Mouse (Mus musculus) neural tube, embryonic 11.5 days (tissue): ENCODE measurements around the gene Lhfpl2. TPM values are rescaled to one million over a fixed set of nuclear protein-coding genes. Genes with fewer than 3 reads are reported as not detected.

Experiments used
- ATAC-seq: fragments of 200-750 bp; cut with Nextera tagmentation; 2 replicates; pipeline ENCODE4 v1.8.0; 2017; ENCODE audit warnings: moderate number of reproducible peaks, mild to moderate bottlenecking, moderate TSS enrichment, moderate library complexity; ENCODE audit not compliant: insufficient read depth, low FRiP score, low TSS enrichment
- DNase-seq: peaks from one replicate; pipeline ENCODE4 v3.0.0-alpha.2; 2015; ENCODE audit warnings: low spot score
- H3K27ac ChIP-seq: fragments of 300-500 bp; sonication (generic); 2 replicates; pipeline ENCODE4 v1.5.1; 2014; ENCODE audit warnings: low read depth, mild to moderate bottlenecking, low read length
- H3K27me3 ChIP-seq: fragments of 300-500 bp; sonication (generic); 2 replicates; pipeline ENCODE4 v1.6.1; 2014; ENCODE audit warnings: mild to moderate bottlenecking, low read length, mixed read lengths; ENCODE audit not compliant: control insufficient read depth, insufficient read depth
- H3K36me3 ChIP-seq: fragments of 300-500 bp; sonication (generic); 2 replicates; pipeline ENCODE4 v1.6.1; 2014; ENCODE audit warnings: mild to moderate bottlenecking, low read length, moderate library complexity, mixed read lengths; ENCODE audit not compliant: control insufficient read depth, insufficient read depth
- H3K4me1 ChIP-seq: fragments of 300-500 bp; sonication (generic); 2 replicates; pipeline ENCODE4 v1.6.1; 2014; ENCODE audit warnings: low read length, mixed read lengths; ENCODE audit not compliant: control insufficient read depth, insufficient read depth
- H3K4me2 ChIP-seq: fragments of 300-500 bp; sonication (generic); 2 replicates; pipeline ENCODE4 v1.6.1; 2014; ENCODE audit warnings: low read depth, mild to moderate bottlenecking, moderate library complexity
- H3K4me3 ChIP-seq: fragments of 300-500 bp; sonication (generic); 2 replicates; pipeline ENCODE4 v1.5.1; 2014; ENCODE audit warnings: low read depth, low read length
- H3K9ac ChIP-seq: fragments of 300-500 bp; sonication (generic); 2 replicates; pipeline ENCODE4 v1.6.1; 2014; ENCODE audit warnings: mild to moderate bottlenecking, low read length
- H3K9me3 ChIP-seq: fragments of 300-500 bp; sonication (generic); 2 replicates; pipeline ENCODE4 v1.6.1; 2016; ENCODE audit warnings: low read length; ENCODE audit not compliant: control insufficient read depth
- WGBS: fragments of 180-500 bp; shearing (Covaris S2); extraction: QIAGEN DNeasy Blood & Tissue Kit; methylation state at CpG from one replicate; pipeline ENCODE4 v1.1.7; 2014; 5-methylcytosine and 5-hydroxymethylcytosine counted together
- polyA plus RNA-seq: library from polyadenylated mRNA; unstranded; fragments of >200 nt; fragmentation: Nextera tagmentation; extraction: Ambion mirVana; gene quantifications from 2 replicates; pipeline ENCODE4 v1.2.1, GENCODE M21; 2014

The Lhfpl2 gene
- polyA plus RNA-seq, 1 experiment from 2014 or later = 25.2 TPM

- Histone ChIP-seq H3K4me2 (no peak overlapping the region), H3K9me3 (no peaks in the 10 kb centered on the region), H3K9ac (no peak overlapping the region), H3K4me3 (no peak overlapping the region), H3K27ac (no peak overlapping the region), H3K36me3 (no peaks in the 10 kb centered on the region), H3K4me1 (peaks cover 21% of the 10 kb centered on the region), H3K27me3 (peaks cover 18% of the 10 kb centered on the region)
- 14% methylated on average over 21 of the region's 21 CpGs for WGBS
- ATAC-seq (no peak), DNase-seq (no peak)
Measured at GRCm38 (mm10) chr13:94062349-94063111, 4.9 kb downstream of the Lhfpl2 start.

GRCm38 (mm10) chr13:94063156-94063555 is 5.6 kb downstream of the Lhfpl2 start:
- H3K27me3 ChIP-seq = peaks cover 19% of the 10 kb centered on the region
- no peak overlapping the region for H3K27ac ChIP-seq
- ATAC-seq (no peak), DNase-seq (no peak)
- H3K4me1 ChIP-seq = peaks cover 21% of the 10 kb centered on the region
- WGBS = 40% methylated on average over 8 of the region's 8 CpGs
- no peak overlapping the region for H3K9ac ChIP-seq
- no peaks in the 10 kb centered on the region for H3K9me3 ChIP-seq
- no peak overlapping the region for H3K4me2 ChIP-seq
- no peak overlapping the region for H3K4me3 ChIP-seq
- H3K36me3 ChIP-seq = no peaks in the 10 kb centered on the region

- WGBS = 7% methylated on average over 7 of the region's 7 CpGs
- H3K9ac ChIP-seq = no peak overlapping the region
- peaks cover 14% of the 10 kb centered on the region; the same call in 1 of the 2 replicates for H3K27me3 ChIP-seq
- H3K36me3 ChIP-seq = no peaks in the 10 kb centered on the region
- H3K27ac ChIP-seq = no peak overlapping the region
- H3K4me1 ChIP-seq = peaks cover 25% of the 10 kb centered on the region
- H3K9me3 ChIP-seq = no peaks in the 10 kb centered on the region
- DNase-seq = no peak
- no peak overlapping the region for H3K4me2 ChIP-seq
- H3K4me3 ChIP-seq = no peak overlapping the region
- no peak for ATAC-seq
Measured at GRCm38 (mm10) chr13:94064571-94064970, 7.0 kb downstream of the Lhfpl2 start.

GRCm38 (mm10) chr13:94065276-94066050 is 7.9 kb downstream of the Lhfpl2 start:
- WGBS = 20% methylated on average over 11 of the region's 11 CpGs
- peaks cover 31% of the 10 kb centered on the region for H3K4me1 ChIP-seq
- no peaks in the 10 kb centered on the region for H3K36me3 ChIP-seq
- H3K9ac ChIP-seq = no peak overlapping the region
- H3K27me3 ChIP-seq = peaks cover 16% of the 10 kb centered on the region
- H3K27ac ChIP-seq = no peak overlapping the region
- no peaks in the 10 kb centered on the region for H3K9me3 ChIP-seq
- DNase-seq = no peak
- H3K4me3 ChIP-seq = no peak overlapping the region
- no peak overlapping the region for H3K4me2 ChIP-seq
- ATAC-seq = no peak

GRCm38 (mm10) chr13:94066626-94067275 is 9.2 kb downstream of the Lhfpl2 start:
- WGBS = 82% methylated on average over 5 of the region's 5 CpGs
- no peak overlapping the region for H3K4me2 ChIP-seq
- H3K9ac ChIP-seq = no peak overlapping the region
- no peaks in the 10 kb centered on the region for H3K36me3 ChIP-seq
- H3K9me3 ChIP-seq = no peaks in the 10 kb centered on the region
- DNase-seq (no peak), ATAC-seq (no peak)
- H3K27ac ChIP-seq = no peak overlapping the region
- H3K4me1 ChIP-seq = peaks cover 31% of the 10 kb centered on the region
- peaks cover 19% of the 10 kb centered on the region for H3K27me3 ChIP-seq
- no peak overlapping the region for H3K4me3 ChIP-seq

GRCm38 (mm10) chr13:94068308-94068707 is 10.7 kb downstream of the Lhfpl2 start:
- Histone ChIP-seq H3K4me2 (no peak overlapping the region), H3K9me3 (no peaks in the 10 kb centered on the region), H3K9ac (no peak overlapping the region), H3K27ac (no peak overlapping the region), H3K4me3 (no peak overlapping the region), H3K4me1 (peaks cover 26% of the 10 kb centered on the region), H3K36me3 (no peaks in the 10 kb centered on the region), H3K27me3 (peaks cover 21% of the 10 kb centered on the region)
- WGBS = 93% methylated on average over 1 of the region's 1 CpGs
- ATAC-seq (no peak), DNase-seq (no peak)

GRCm38 (mm10) chr13:94069421-94070307 is 12.1 kb downstream of the Lhfpl2 start:
- WGBS = 29% methylated on average over 16 of the region's 16 CpGs

GRCm38 (mm10) chr13:94070308-94070619 is 12.7 kb downstream of the Lhfpl2 start:
- no peak overlapping the region for H3K27ac ChIP-seq
- no peaks in the 10 kb centered on the region for H3K9me3 ChIP-seq
- no peaks in the 10 kb centered on the region for H3K36me3 ChIP-seq
- no peak overlapping the region for H3K4me2 ChIP-seq
- ATAC-seq (no peak), DNase-seq (no peak)
- H3K4me1 ChIP-seq = peaks cover 20% of the 10 kb centered on the region
- no peak overlapping the region for H3K4me3 ChIP-seq
- WGBS = 67% methylated on average over 3 of the region's 3 CpGs
- peaks cover 23% of the 10 kb centered on the region for H3K27me3 ChIP-seq
- no peak overlapping the region for H3K9ac ChIP-seq

More at GRCm38 (mm10) chr13:94069421-94070307, 12.1 kb downstream of the Lhfpl2 start:
- ATAC-seq (peak; percentile 75), DNase-seq (no peak)
- Histone ChIP-seq H3K27me3 (peaks cover 23% of the 10 kb centered on the region), H3K4me3 (no peak overlapping the region), H3K4me1 (peaks cover 21% of the 10 kb centered on the region), H3K27ac (no peak overlapping the region), H3K36me3 (no peaks in the 10 kb centered on the region), H3K9ac (no peak overlapping the region), H3K4me2 (no peak overlapping the region), H3K9me3 (no peaks in the 10 kb centered on the region)
